Mouse (Mus musculus) neural tube, embryonic 12.5 days (tissue): ENCODE measurements around the gene Inpp5k. TPM values are rescaled to one million over a fixed set of nuclear protein-coding genes. Genes with fewer than 3 reads are reported as not detected.
"Not testable (repeated sequence)": the region's sequence is repeated elsewhere in the genome, so short reads cannot be mapped to it uniquely, and the experiment has no call there.

ENCODE experiments used
- ATAC-seq: fragments of 200-750 bp; cut with Nextera tagmentation; 2 replicates; pipeline ENCODE4 v1.8.0; 2017; ENCODE audit warnings: low read depth, mild to moderate bottlenecking, moderate TSS enrichment, moderate library complexity; ENCODE audit not compliant: low FRiP score
- H3K27ac ChIP-seq: fragments of 300-500 bp; sonication (generic); 2 replicates; pipeline ENCODE4 v1.5.1; 2016
- H3K27me3 ChIP-seq: fragments of 300-500 bp; sonication (generic); replicated peaks from 2 replicates; pipeline ENCODE4 v1.6.1; 2016; ENCODE audit warnings: mild to moderate bottlenecking
- H3K36me3 ChIP-seq: fragments of 300-500 bp; sonication (generic); 2 replicates; pipeline ENCODE4 v1.6.1; 2016; ENCODE audit warnings: mild to moderate bottlenecking
- H3K4me1 ChIP-seq: fragments of 300-500 bp; sonication (generic); 2 replicates; pipeline ENCODE4 v1.6.1; 2016
- H3K4me2 ChIP-seq: fragments of 300-500 bp; sonication (generic); replicated peaks from 2 replicates; pipeline ENCODE4 v1.6.1; 2016; ENCODE audit warnings: mild to moderate bottlenecking
- H3K4me3 ChIP-seq: fragments of 300-500 bp; sonication (generic); 2 replicates; pipeline ENCODE4 v1.5.1; 2016
- H3K9ac ChIP-seq: fragments of 300-500 bp; sonication (generic); 2 replicates; pipeline ENCODE4 v1.6.1; 2016; ENCODE audit warnings: mild to moderate bottlenecking
- H3K9me3 ChIP-seq: fragments of 300-500 bp; sonication (generic); 2 replicates; pipeline ENCODE4 v1.6.1; 2016; ENCODE audit warnings: mild to moderate bottlenecking
- WGBS: fragments of 180-500 bp; shearing (Covaris S2); methylation state at CpG from one replicate; pipeline ENCODE4 v1.1.7; 2016; 5-methylcytosine and 5-hydroxymethylcytosine counted together
- polyA plus RNA-seq: library from polyadenylated mRNA; unstranded; fragments of >200 nt; fragmentation: Nextera tagmentation; extraction: Ambion mirVana; gene quantifications from 2 replicates; pipeline ENCODE4 v1.2.1, GENCODE M21; 2016

The Inpp5k gene
- polyA plus RNA-seq, 1 experiment from 2014 or later: 31.4 TPM

DNA sequence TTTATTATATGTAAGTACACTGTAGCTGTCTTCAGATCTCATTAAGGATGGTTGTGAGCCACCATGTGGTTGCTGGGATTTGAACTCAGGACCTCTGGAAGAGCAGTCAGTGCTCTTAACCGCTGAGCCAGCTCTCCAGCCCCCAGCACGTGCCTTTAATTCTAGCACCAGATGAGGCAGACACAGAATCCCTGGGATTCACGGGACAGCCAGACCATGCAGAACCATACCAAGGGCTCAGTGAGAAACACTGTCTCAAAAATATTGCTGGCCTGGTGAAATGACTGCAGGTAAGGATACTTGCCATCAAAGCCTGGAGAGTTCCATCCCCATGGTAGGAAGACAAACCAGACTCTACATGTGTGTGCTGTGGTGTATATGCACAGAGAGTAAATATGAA is 66.7 kb downstream of the Inpp5k start:
- not testable (repeated sequence) for H3K9me3 ChIP-seq, H3K4me2 ChIP-seq, H3K9ac ChIP-seq, H3K27ac ChIP-seq, H3K4me1 ChIP-seq, H3K4me3 ChIP-seq, ATAC-seq, H3K27me3 ChIP-seq
- peaks cover 66% of the 10 kb centered on the region for H3K36me3 ChIP-seq
- whole genome bisulfite sequencing: 94% methylated on average over 3 of the region's 3 CpGs

Other genes with a start within 250 kb of the Inpp5k start
- gene Serpinf1, start 208.3 kb upstream of the Inpp5k start, polyA plus RNA-seq: 72.8 and 73.2 TPM in 2 replicates
- 0.18 and 0.40 TPM in 2 replicates for gene Serpinf2, start 191.4 kb upstream of the Inpp5k start, polyA plus RNA-seq
- 8.2 and 9.0 TPM in 2 replicates for gene Wdr81, start 176.3 kb upstream of the Inpp5k start, polyA plus RNA-seq
- gene Tlcd2, start 169.3 kb upstream of the Inpp5k start, polyA plus RNA-seq: 8.3 and 8.6 TPM in 2 replicates
- gene Prpf8, start 144.2 kb upstream of the Inpp5k start, polyA plus RNA-seq: 68.3 and 69.2 TPM in 2 replicates
- gene Rilp, start 120.9 kb upstream of the Inpp5k start, polyA plus RNA-seq: 0.52 and 0.76 TPM in 2 replicates
- 4.9 and 5.8 TPM in 2 replicates for gene Scarf1, start 117.4 kb upstream of the Inpp5k start, polyA plus RNA-seq
- gene Slc43a2, start 99.3 kb upstream of the Inpp5k start, polyA plus RNA-seq: 14.2 and 17.1 TPM in 2 replicates
- gene Pitpna, start 42.9 kb upstream of the Inpp5k start, polyA plus RNA-seq: 134 and 140 TPM in 2 replicates
- 14.0 and 16.8 TPM in 2 replicates for gene Myo1c, start 19.5 kb downstream of the Inpp5k start, polyA plus RNA-seq
- 127 and 137 TPM in 2 replicates for gene Crk, start 48.3 kb downstream of the Inpp5k start, polyA plus RNA-seq
- 1,355 and 1,381 TPM in 2 replicates for gene Ywhae, start 101.9 kb downstream of the Inpp5k start, polyA plus RNA-seq
- 0.59 and 0.82 TPM in 2 replicates for gene Doc2b, start 165.1 kb downstream of the Inpp5k start, polyA plus RNA-seq